Mouse (Mus musculus) gastrocnemius, postnatal 25 days (tissue): ENCODE measurements at regions not wholly inside any gene's neighbourhood (a gene's known extent, or its start where the extent isn't known, plus 50 kb on each side); places are given as distances from the start of the nearest gene placed in this dataset.
"Not testable (repeated sequence)": the region's sequence is repeated elsewhere in the genome, so short reads cannot be mapped to it uniquely, and the experiment has no call there.

Experiments
- DNase-seq: peaks from one replicate; pipeline ENCODE4 v3.0.0; 2022

- peak; percentile 45 for DNase-seq
Measured at GRCm38 (mm10) chr5:148706323-148707120, 153.9 kb upstream of the Ubl3 start.

- peak; percentile 55 for DNase-seq
Measured at GRCm38 (mm10) chr5:148704769-148705168, 152.2 kb upstream of the Ubl3 start.

- DNase-seq, result no peak
Measured at GRCm38 (mm10) chr5:148701859-148702258, 149.3 kb upstream of the Ubl3 start.

GRCm38 (mm10) chr5:148701001-148701400, 148.4 kb upstream of the Ubl3 start:
- DNase-seq, result no peak

GRCm38 (mm10) chr5:148700240-148700639, 147.7 kb upstream of the Ubl3 start:
- DNase-seq, result no peak

GRCm38 (mm10) chr5:148697631-148698368, 145.2 kb upstream of the Ubl3 start:
- DNase-seq, result no peak

- no peak for DNase-seq
Measured at GRCm38 (mm10) chr5:148694352-148694751, 141.8 kb upstream of the Ubl3 start.

GRCm38 (mm10) chr5:148691486-148691885, 138.9 kb upstream of the Ubl3 start:
- no peak for DNase-seq

GRCm38 (mm10) chr5:148690823-148691197, 138.2 kb upstream of the Ubl3 start:
- DNase-seq, result no peak

- DNase-seq, result no peak
Measured at GRCm38 (mm10) chr5:148690158-148690822, 137.7 kb upstream of the Ubl3 start.

- DNase-seq, result no peak
Measured at GRCm38 (mm10) chr5:148689297-148689696, 136.7 kb upstream of the Ubl3 start.

- DNase-seq, result no peak
Measured at GRCm38 (mm10) chr5:148688501-148688900, 135.9 kb upstream of the Ubl3 start.

GRCm38 (mm10) chr5:148687827-148688226, 135.2 kb upstream of the Ubl3 start:
- DNase-seq, result no peak

- no peak for DNase-seq
Measured at GRCm38 (mm10) chr5:148684216-148684615, 131.6 kb upstream of the Ubl3 start.

- DNase-seq, result no peak
Measured at GRCm38 (mm10) chr5:148682553-148682952, 130.0 kb upstream of the Ubl3 start.

- no peak for DNase-seq
Measured at GRCm38 (mm10) chr5:148680341-148680740, 127.8 kb upstream of the Ubl3 start.

GRCm38 (mm10) chr5:148679586-148679985, 127.0 kb upstream of the Ubl3 start:
- no peak for DNase-seq

- DNase-seq, result not testable (repeated sequence)
Measured at GRCm38 (mm10) chr5:148678285-148678937, 125.8 kb upstream of the Ubl3 start.

- no peak for DNase-seq
Measured at GRCm38 (mm10) chr5:148674281-148674680, 121.7 kb upstream of the Ubl3 start.

GRCm38 (mm10) chr5:148662281-148662741, 109.7 kb upstream of the Ubl3 start:
- peak; percentile 65 for DNase-seq

GRCm38 (mm10) chr5:148661120-148661519, 108.5 kb upstream of the Ubl3 start:
- no peak for DNase-seq

- no peak for DNase-seq
Measured at GRCm38 (mm10) chr5:148657936-148658640, 105.5 kb upstream of the Ubl3 start.
